Mouse (Mus musculus) spleen, adult 12 weeks (tissue): ENCODE results near the gene Spa17.

Experiments
- DNase-seq: peaks from one replicate; pipeline ENCODE4 v3.0.0; 2022; ENCODE audit warnings: low spot score

Spa17 gene

DNA sequence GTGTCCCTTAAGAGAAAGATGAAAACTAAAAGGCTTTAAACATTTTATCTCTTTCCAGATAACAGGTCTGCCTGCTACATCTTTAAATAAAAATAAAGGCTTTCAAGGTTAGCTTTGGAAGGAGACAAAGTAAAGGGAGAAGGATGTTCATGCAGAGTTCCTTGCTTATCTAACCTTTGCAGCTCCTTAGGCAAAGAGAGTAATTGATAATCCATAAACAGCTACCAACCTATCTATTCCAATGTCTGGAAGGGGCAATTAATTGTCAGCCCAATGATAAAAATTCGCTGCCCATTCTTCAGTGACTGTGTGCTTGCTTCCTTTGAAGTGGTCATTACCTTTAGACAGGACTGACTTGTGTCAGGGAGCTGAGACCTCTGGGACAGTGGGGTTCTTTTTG lies 49.7 kb downstream of the Spa17 start:
- DNase-seq, result no peak

DNA sequence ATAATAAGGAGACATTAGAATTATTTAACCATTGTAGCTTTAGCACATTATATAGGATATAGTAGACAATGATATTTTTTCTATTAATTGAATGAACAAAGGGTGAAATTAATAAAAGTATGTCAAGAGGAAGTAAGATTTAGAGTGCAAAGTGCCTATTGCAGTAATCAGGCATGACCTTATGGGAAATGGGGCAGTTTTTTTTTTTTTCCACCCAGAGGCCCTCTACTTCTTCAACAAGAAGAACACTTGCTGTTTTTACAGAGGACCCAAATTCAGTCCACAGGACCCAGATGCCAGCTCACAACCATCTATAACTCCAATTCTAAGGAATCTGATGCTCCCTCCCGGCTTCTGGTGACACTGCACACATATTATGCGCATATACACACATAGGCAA lies 52.9 kb downstream of the Spa17 start:
- no peak for DNase-seq

- DNase-seq, result no peak
Measured at GRCm38 (mm10) chr9:37556366-37556765, 57.2 kb downstream of the Spa17 start.

DNA sequence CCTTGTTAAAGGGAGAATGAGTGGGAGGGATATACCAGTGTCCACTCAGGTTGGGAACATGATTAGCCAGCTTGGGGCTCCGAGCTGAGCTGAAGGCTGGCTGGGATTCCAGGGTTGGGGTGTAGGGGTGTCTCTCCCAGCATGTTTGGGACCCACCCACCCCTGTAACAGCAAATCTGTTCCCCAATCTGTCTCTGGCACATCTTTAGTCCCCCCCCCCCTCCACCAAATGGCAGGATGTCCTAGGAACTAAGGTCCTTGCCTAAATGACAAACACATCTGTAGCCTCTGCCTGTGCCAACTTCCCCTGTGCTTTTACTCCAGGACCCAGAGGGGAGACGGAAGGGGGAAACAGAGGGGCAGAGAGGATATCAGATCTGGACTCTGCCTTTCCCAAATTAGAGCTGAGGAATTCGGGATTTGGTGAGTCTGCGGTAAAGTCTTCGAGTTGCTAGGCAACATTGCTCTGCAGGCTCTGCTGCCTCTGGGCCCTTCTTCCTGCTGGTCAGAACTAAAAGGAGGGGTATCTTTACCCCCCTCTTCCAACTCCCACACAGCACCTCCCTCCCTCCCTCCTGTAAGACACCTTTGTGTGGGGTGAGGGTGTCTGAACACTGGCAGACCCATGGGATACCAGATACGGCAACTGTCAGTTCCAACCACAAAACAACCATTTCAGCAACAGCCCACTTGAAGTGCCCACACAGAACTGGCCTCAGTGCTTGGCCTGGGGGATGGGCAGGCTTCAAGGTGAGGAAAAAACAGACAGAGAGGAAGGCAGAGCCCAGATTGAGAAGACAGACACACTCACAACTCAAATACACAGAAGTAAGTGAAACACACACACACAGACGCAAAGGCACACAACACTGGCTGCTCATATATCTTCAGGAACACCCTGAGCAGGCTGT lies 58.4 kb downstream of the Spa17 start, which contains the start of gene Siae:
Siae (plus strand) TSS at position 861 of the 911 bp plus-strand sequence.
- DNase-seq, result no peak

DNA sequence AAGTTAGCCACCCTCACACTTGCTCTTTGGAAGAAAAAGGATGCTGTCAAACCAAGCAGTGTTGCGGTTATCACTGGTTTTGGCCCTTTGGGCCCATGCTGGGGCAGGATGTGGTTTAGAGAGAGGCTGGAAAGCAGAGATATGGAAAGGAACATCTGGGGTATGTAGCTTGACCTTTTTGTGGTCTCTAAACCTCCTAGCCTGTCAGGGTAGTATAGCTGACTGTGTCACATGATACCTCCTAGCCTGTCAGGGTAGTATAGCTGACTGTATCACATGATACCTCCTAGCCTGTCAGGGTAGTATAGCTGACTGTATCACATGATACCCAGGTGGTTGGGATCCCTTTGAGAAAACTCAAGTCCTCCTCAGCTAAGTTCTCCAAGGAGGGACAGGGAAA lies 59.2 kb downstream of the Spa17 start:
- DNase-seq, result no peak
